Mouse (Mus musculus): ENCODE data around the gene Gjd2.

Gjd2 gene

GRCm38 (mm10) chr2:114013846-114014245 is 427 bp upstream of the Gjd2 start:
- in situ Hi-C loops (cut with MboI, MseI) = no loop called here

GRCm38 (mm10) chr2:114012749-114013211 is 639 bp downstream of the Gjd2 start:
- in situ Hi-C loops (cut with MboI, MseI) = no loop called here

GRCm38 (mm10) chr2:114011838-114012237 is 1.6 kb downstream of the Gjd2 start:
- in situ Hi-C loops (cut with MboI, MseI) = no loop called here

- in situ Hi-C loops (cut with MboI, MseI) = no loop called here
Measured at GRCm38 (mm10) chr2:114008321-114008720, 5.1 kb downstream of the Gjd2 start.

GRCm38 (mm10) chr2:113997484-113997883 is 15.9 kb downstream of the Gjd2 start:
- in situ Hi-C loops (cut with MboI, MseI) = no loop called here

GRCm38 (mm10) chr2:113996930-113997329 is 16.5 kb downstream of the Gjd2 start:
- in situ Hi-C loops (cut with MboI, MseI) = no loop called here

- in situ Hi-C loops (cut with MboI, MseI) = loop anchor here (10.0 kb wide), 1 partner anchor 900 kb away; no protein-coding TSS in a partner anchor
Measured at GRCm38 (mm10) chr2:113984890-113985289, 28.5 kb downstream of the Gjd2 start.

GRCm38 (mm10) chr2:113980664-113981063 is 32.8 kb downstream of the Gjd2 start:
- in situ Hi-C loops (cut with MboI, MseI) = loop anchor here (10.0 kb wide), 1 partner anchor 896 kb away; no protein-coding TSS in a partner anchor

GRCm38 (mm10) chr2:113978151-113978771 is 35.2 kb downstream of the Gjd2 start:
- in situ Hi-C loops (cut with MboI, MseI) = no loop called here

- in situ Hi-C loops (cut with MboI, MseI) = no loop called here
Measured at GRCm38 (mm10) chr2:113973950-113974349, 39.5 kb downstream of the Gjd2 start.

GRCm38 (mm10) chr2:113966421-113966820 is 47.0 kb downstream of the Gjd2 start:
- in situ Hi-C loops (cut with MboI, MseI) = no loop called here
